Mouse (Mus musculus): ENCODE measurements around the gene Zfp423.

GRCm38 (mm10) chr8:87872356-87872930 is 87.0 kb downstream of the Zfp423 start:
- TF ChIP-seq CTCF (IDR thresholded peaks at IDR 0.05; ENCODE audit: insufficient read depth, low read depth, low read length) (no peak), POLR2A (IDR thresholded peaks at IDR 0.05; ENCODE audit: insufficient read depth, low read depth, low read length) (no peak)
